Mouse (Mus musculus) brain, embryonic 14.5 days (tissue): Measurements from ENCODE around the gene Sqstm1.

ENCODE experiments used
- CTCF ChIP-seq: fragments of 200-500 bp; IDR thresholded peaks from 2 replicates; pipeline ENCODE4 v1.5.1; 2012; ENCODE audit warnings: inconsistent platforms, mild to moderate bottlenecking, moderate library complexity, borderline replicate concordance; ENCODE audit not compliant: insufficient read depth, insufficient read length; ENCODE audit errors: extremely low read depth
- POLR2A ChIP-seq: fragments of 200-500 bp; IDR thresholded peaks from 2 replicates; pipeline ENCODE4 v1.6.1; 2012; ENCODE audit warnings: mild to moderate bottlenecking, inconsistent platforms, borderline replicate concordance; ENCODE audit not compliant: poor library complexity, insufficient read depth, insufficient read length, severe bottlenecking; ENCODE audit errors: extremely low read depth

GRCm38 (mm10) chr11:50229252-50229910 lies 18.8 kb upstream of the Sqstm1 start:
- no peak for TF ChIP-seq POLR2A
- TF ChIP-seq CTCF = no peak
